Mouse (Mus musculus): ENCODE measurements around the gene Fgfr2. TPM values are rescaled to one million over a fixed set of nuclear protein-coding genes. Genes with fewer than 3 reads are reported as not detected.
A peak's percentile ranks its signal among the peaks of the same experiment; 100 is the strongest.

The Fgfr2 gene
- total RNA-seq, 2 experiments from 2014 or later, result 28.8 to 29.4 TPM

GRCm38 (mm10) chr7:132765629-132766186 is 357.4 kb downstream of the Fgfr2 start:
- intact Hi-C loops (cut with DNase I), result no loop called here
- no peak for DNase-seq (ENCODE audit: extremely low spot score in 1 of 2, low spot score in 2 of 2)

GRCm38 (mm10) chr7:132764896-132765491 is 358.2 kb downstream of the Fgfr2 start:
- intact Hi-C loops (cut with DNase I), result no loop called here
- DNase-seq (ENCODE audit: extremely low spot score in 1 of 2, low spot score in 2 of 2), result no peak

- DNase-seq (ENCODE audit: extremely low spot score in 1 of 2, low spot score in 2 of 2), result no peak
- intact Hi-C loops (cut with DNase I), result no loop called here
These were observed 358.8 kb downstream of the Fgfr2 start for GRCm38 (mm10) chr7:132764314-132764713.

GRCm38 (mm10) chr7:132763911-132764310 is 359.2 kb downstream of the Fgfr2 start:
- no peak for DNase-seq (ENCODE audit: extremely low spot score in 1 of 2, low spot score in 2 of 2)
- intact Hi-C loops (cut with DNase I), result no loop called here

GRCm38 (mm10) chr7:132763351-132763750 is 359.8 kb downstream of the Fgfr2 start:
- no peak for DNase-seq (ENCODE audit: extremely low spot score in 1 of 2, low spot score in 2 of 2)
- intact Hi-C loops (cut with DNase I), result no loop called here

GRCm38 (mm10) chr7:132761409-132761808 is 361.7 kb downstream of the Fgfr2 start:
- intact Hi-C loops (cut with DNase I), result no loop called here
- DNase-seq (ENCODE audit: extremely low spot score in 1 of 2, low spot score in 2 of 2), result no peak

- intact Hi-C loops (cut with DNase I), result no loop called here
- no peak for DNase-seq (ENCODE audit: extremely low spot score in 1 of 2, low spot score in 2 of 2)
These were observed 362.5 kb downstream of the Fgfr2 start for GRCm38 (mm10) chr7:132760589-132761180.

GRCm38 (mm10) chr7:132759926-132760325 is 363.2 kb downstream of the Fgfr2 start:
- no peak for DNase-seq (ENCODE audit: extremely low spot score in 1 of 2, low spot score in 2 of 2)

GRCm38 (mm10) chr7:132759405-132759891 is 363.7 kb downstream of the Fgfr2 start:
- intact Hi-C loops (cut with DNase I), result no loop called here
- no peak for DNase-seq (ENCODE audit: extremely low spot score in 1 of 2, low spot score in 2 of 2)

More at GRCm38 (mm10) chr7:132759926-132760325, 363.2 kb downstream of the Fgfr2 start:
- intact Hi-C loops (cut with DNase I), result no loop called here

- DNase-seq (ENCODE audit: extremely low spot score in 1 of 2, low spot score in 2 of 2), result no peak
- intact Hi-C loops (cut with DNase I), result no loop called here
These were observed 364.3 kb downstream of the Fgfr2 start for GRCm38 (mm10) chr7:132758875-132759274.

- intact Hi-C loops (cut with DNase I), result no loop called here
- no peak for DNase-seq (ENCODE audit: extremely low spot score in 1 of 2, low spot score in 2 of 2)
These were observed 366.8 kb downstream of the Fgfr2 start for GRCm38 (mm10) chr7:132756325-132756724.

- DNase-seq (ENCODE audit: extremely low spot score in 1 of 2, low spot score in 2 of 2), result peak in 1 of 2 experiments; percentile 71
- intact Hi-C loops (cut with DNase I), result no loop called here
These were observed 368.8 kb downstream of the Fgfr2 start for GRCm38 (mm10) chr7:132754389-132754750.

GRCm38 (mm10) chr7:132753518-132754388 is 369.4 kb downstream of the Fgfr2 start:
- intact Hi-C loops (cut with DNase I), result no loop called here
- no peak for DNase-seq (ENCODE audit: extremely low spot score in 1 of 2, low spot score in 2 of 2)

- intact Hi-C loops (cut with DNase I), result no loop called here
- DNase-seq (ENCODE audit: extremely low spot score in 1 of 2, low spot score in 2 of 2), result no peak
These were observed 371.4 kb downstream of the Fgfr2 start for GRCm38 (mm10) chr7:132751716-132752115.

- intact Hi-C loops (cut with DNase I), result no loop called here
- no peak for DNase-seq (ENCODE audit: extremely low spot score in 1 of 2, low spot score in 2 of 2)
These were observed 373.6 kb downstream of the Fgfr2 start for GRCm38 (mm10) chr7:132749504-132749903.

GRCm38 (mm10) chr7:132748076-132748769 is 374.9 kb downstream of the Fgfr2 start:
- intact Hi-C loops (cut with DNase I), result no loop called here
- no peak for DNase-seq (ENCODE audit: extremely low spot score in 1 of 2, low spot score in 2 of 2)

GRCm38 (mm10) chr7:132747096-132747495 is 376.1 kb downstream of the Fgfr2 start:
- intact Hi-C loops (cut with DNase I), result no loop called here
- DNase-seq (ENCODE audit: extremely low spot score in 1 of 2, low spot score in 2 of 2), result no peak

GRCm38 (mm10) chr7:132742912-132743311 is 380.2 kb downstream of the Fgfr2 start:
- intact Hi-C loops (cut with DNase I), result no loop called here
- no peak for DNase-seq (ENCODE audit: extremely low spot score in 1 of 2, low spot score in 2 of 2)

GRCm38 (mm10) chr7:132739829-132740228 is 383.3 kb downstream of the Fgfr2 start:
- no peak for DNase-seq (ENCODE audit: extremely low spot score in 1 of 2, low spot score in 2 of 2)
- intact Hi-C loops (cut with DNase I), result loop anchor here (5.0 kb wide), 1 partner anchor 72 kb away; the partner anchor contains the start of gene Fam53b
